Mouse (Mus musculus) CD4-positive, CD25-positive, alpha-beta regulatory T cell, adult 4 months (primary cell): Measurements from ENCODE around the gene Ppp1r9a. TPM values are rescaled to one million over a fixed set of nuclear protein-coding genes. Genes with fewer than 3 reads are reported as not detected.

ENCODE experiments used
- ATAC-seq: one replicate; pipeline ENCODE4 v1.8.0; 2017
- polyA plus RNA-seq, 2 experiments: library from polyadenylated mRNA; unstranded; fragments of 100-300 nt; shearing (Covaris generic); gene quantifications; one replicate each; pipeline ENCODE4 v1.2.1; 2017

Ppp1r9a gene
- polyA plus RNA-seq, 2 experiments from 2014 or later: 0.04 TPM; not detected in 1

DNA sequence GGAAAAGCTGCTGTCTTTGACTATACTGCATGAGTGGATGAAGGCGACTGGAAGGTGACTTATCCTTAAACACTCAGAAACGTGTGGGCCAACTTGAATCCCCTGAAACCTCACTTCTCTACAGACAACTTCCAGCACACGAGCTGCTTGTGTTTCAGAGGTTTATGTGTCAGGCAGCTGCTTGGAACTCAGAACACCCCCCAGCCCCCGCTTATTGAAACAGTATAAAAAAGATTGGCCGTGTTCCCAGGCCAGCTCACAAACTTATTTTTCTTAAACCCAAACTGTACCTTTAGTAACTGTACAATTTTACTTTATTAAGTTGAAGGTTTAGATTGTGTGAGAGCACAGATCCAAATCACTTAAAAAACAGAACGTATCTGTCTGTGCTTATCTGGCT lies 53.9 kb downstream of the Ppp1r9a start:
- no peak for ATAC-seq

DNA sequence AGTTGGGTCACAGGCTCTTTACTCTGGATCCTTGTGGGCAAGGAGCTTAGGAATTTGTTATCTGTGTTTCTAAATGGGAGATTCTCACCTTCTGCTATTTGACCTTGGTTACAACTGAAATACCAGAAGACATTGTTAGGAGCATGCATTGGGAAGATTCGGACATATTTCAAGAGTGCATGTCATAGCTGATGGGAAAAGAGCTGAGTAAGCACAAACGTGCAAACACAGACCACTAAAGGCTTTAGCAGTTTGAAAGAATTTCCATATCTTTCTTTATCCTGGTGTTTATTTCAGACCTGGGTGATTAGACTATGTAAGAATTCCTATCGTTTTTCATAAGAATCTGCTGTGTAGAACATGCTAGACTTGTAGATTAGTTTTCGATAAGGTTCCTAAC lies 59.5 kb downstream of the Ppp1r9a start:
- no peak for ATAC-seq

DNA sequence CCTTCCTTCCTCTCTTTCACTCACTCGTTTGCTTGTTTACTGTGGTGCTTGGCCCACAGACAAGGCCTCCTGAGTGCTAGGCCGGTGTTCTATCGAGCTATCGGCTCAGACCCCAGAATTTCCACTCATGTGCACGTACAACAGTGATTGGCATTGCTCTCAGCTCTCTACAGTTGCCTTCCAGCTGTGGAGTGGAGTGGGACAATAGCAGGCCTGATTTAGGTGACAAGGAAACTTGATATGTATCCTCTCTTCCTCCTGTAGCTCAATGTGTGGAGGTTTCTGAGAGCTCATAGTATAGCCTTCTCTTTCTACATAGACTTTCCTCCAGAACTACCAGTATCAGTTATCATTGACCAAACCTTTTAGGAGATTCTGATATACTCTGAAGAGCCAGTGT lies 60.3 kb downstream of the Ppp1r9a start:
- ATAC-seq: no peak

DNA sequence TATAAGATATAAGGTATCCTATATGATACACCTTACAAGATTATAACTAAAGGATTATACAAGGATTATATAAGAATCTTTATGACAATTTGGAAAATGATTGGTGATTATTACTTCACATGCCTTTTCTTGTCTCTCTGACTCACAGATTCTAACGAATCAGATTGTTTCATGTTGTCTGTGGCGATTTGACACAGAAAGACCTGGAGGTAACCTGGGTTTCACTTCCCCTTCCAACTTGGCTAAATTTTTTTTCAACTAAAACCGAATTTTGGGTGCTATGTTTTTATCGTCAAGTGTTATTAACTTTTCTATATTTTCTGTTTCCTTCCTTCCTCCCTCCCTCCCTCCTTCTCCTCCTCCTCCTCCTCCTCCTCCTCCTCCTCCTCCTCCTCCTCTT lies 64.5 kb downstream of the Ppp1r9a start:
- ATAC-seq: no peak

DNA sequence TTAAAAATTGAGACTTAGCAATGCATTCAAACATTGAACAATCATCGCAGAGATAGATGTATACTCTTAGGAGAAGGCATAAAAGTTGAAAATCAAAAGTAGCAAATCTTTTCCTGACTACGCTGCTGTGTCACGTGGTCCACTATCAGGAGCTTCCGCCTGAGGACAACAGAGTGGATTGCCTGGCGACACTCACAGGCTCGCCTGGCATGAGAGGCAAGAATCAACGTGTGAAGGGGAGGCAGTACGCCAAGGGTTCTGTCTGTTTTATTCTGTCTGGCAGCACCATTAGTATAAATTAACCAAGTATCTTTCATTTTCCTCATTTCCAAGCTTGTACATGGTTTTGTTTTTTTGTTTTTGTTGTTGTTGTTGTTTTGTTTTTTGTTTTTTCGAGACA lies 68.5 kb downstream of the Ppp1r9a start:
- no peak for ATAC-seq

DNA sequence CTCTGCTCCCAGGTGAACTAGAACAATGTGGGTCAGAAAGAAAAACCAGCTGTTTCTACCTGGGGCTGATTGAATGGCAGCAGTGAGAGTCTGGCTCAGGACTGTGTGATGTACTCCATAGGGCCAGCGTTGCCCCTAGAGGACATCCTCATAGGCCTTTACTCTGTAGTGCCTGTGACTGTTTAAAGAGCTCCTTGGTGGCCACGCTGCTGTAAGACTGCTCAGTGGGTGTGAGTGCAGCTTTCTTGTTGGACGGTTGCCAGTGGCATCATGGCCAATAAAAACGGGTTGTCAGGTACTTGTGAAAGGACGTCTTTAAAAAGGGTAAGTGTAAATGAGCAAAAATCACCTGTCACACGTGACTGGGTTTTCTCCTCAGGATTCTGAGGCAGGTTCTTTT lies 70.1 kb downstream of the Ppp1r9a start:
- no peak for ATAC-seq

DNA sequence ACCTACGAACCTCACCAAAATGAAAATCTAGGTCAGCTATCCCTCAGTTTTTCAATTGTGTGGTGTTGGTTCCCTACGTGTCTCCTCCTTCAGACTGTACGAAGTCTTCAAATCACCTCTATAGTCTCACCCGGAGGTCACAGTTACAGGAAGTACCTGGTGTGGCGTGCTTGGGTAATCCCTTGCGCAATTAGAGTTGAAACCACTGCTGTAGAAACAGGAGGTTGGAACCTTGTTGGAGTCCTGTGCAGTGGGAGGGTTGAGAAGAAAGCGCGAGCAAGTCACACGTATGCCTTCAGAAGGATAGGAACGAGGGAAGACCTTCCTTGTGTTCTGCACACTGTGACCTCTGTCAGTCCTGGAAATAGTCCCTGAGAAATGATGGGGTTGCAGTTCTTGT lies 70.6 kb downstream of the Ppp1r9a start:
- no peak for ATAC-seq

DNA sequence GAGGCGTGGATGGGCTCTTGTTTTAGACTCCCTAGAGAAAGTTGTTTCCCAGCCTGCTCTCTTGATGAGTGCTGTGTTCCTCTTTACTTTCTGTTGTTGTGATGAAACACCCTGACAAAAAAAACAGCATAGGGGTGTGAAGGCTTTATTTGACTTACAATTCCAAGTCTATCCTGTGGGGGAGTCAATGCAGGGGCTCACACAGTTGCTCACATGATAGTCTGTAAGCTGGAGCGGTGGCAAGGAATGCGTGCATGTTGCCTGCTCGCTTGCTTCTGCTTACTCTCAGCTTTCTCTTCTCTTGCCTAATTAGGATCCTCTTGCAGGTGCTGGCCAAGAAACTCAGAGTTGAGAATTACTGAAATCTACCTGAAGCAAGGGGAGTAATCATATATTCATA lies 74.8 kb downstream of the Ppp1r9a start:
- no peak for ATAC-seq

DNA sequence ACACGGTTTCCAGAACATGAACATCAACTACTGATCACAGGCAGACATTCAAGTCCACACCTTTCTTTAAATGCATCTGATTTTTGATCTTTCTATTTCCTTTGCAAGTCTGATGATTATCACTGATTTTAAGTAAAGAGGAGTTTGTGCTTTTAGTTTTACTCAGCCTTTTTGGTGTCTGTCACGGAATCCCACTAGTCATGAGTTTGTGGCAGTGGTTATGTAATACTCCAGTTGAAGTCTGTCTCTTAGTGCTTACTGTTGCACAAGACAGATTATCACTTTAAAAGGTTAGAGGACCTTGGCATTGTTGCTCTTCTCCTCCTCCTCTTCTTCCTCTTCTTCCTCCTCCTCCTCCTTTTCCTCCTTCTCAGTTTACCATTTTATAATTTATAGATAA lies 75.5 kb downstream of the Ppp1r9a start:
- ATAC-seq: no peak

DNA sequence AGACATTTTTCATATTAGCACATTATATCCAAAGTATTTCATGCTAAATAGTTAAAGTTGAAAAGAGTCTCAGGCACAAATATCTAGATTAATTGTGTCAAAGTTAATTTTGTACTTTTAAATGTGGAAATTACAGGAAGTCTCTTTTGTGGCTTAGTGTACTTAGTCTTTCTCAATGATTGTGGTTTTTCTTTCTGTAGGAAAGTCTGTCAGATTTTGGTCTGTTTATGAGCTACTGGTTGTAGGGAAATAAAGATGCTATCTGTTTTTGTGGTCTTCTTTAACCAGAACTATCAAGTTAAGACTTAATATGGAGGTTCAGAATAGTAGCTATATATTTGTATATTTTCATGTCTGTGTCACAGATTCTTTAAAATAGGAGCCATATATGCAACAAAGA lies 76.2 kb downstream of the Ppp1r9a start:
- ATAC-seq: no peak

DNA sequence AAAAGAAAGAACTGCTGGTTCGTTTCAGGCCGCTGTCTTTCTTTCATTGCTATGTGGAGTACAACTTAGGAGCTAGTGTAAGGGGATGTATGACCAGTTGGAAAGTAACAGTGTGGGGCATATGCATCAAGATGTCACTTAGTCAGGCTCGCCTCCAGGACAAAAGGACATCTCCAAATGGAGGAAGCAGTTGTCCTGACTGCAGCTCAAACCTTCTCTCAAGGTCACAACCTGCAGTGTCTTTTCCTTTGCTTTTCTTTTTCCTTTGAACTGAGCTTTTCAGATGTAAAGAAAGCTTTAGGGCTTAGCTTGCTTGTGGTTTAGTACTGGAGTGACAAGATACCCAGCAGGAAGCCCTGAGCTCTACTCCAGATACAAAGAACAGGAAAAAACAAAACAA lies 77.4 kb downstream of the Ppp1r9a start:
- no peak for ATAC-seq

DNA sequence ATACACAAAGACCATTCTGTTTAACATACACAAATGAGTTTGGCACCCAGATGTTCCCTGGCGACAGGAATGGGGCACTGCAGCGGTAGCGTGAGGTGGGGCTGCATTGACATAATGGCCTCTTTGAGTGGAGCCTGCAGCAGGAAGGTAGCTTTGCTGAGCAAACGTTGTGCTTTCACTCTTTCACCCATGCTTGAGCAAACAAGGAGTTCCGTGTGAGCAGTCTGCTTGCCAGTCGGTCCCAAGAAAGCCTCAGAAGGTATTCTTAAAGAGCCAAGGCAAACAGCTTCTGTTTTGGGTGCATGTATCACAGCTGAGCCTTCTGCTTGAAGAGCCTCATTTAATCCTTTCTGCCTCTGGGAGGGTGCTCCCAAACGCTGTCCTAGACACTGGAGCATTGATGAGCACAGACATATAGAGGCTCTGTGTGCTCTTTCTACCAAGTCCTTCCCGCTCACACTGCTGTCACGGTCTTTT lies 80.0 kb downstream of the Ppp1r9a start:
- no peak for ATAC-seq

DNA sequence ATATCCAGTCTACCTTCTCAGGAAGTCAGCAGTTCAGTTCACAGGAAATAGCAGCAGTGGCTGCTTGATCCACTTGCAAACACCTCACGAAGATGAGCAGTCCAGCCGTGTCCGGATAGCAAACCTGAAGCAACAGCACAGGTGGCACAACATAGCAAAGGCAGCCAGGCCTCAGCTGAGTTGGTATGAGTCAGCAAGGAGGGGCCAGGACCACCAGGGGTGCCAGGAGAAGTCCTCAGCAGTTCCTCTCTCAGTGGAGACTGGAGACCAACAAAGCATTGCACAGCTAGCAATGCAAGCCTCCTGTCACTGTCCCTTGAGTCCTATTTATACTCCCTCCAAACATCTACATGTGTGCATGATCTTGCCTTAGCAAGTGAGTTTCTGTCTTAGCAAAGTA lies 83.0 kb downstream of the Ppp1r9a start:
- no peak for ATAC-seq

DNA sequence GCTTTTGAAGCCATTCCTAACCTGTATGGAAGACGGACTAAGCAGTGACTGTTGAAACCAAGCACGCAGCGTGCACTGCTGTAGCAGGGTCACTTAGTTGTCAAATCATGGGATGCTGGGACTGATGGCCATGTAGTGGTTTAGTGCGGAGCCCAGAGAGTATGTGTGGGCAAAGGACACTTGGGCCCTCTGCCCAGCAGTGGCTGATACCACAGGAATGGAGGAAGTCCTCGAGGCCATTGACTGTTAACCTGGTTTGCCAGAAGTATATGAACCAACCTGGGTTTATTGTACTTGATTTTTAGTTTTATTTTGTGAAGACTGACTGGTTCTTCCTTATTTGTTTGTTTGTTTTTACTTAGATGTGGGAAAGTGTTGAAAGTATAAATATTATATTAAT lies 84.4 kb downstream of the Ppp1r9a start:
- no peak for ATAC-seq

DNA sequence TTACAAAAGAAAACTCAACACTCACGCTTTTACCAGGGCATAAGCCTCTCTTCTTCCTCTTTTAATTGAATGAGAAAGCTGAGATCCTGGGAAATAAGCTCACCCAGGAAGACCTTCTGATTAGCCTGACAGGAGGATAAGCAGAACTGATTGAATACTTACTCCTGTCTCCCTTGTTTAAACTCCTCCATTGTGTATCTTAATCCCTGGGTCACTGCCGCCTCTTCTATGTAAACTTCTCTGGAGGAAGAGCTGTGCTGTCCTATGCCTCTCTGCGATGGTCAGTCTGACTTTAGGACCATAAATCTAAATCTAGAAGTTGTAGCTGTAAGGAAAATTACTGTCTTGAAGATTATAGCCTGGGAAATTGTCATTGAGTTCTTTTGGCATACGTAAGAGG lies 86.0 kb downstream of the Ppp1r9a start:
- ATAC-seq: no peak

DNA sequence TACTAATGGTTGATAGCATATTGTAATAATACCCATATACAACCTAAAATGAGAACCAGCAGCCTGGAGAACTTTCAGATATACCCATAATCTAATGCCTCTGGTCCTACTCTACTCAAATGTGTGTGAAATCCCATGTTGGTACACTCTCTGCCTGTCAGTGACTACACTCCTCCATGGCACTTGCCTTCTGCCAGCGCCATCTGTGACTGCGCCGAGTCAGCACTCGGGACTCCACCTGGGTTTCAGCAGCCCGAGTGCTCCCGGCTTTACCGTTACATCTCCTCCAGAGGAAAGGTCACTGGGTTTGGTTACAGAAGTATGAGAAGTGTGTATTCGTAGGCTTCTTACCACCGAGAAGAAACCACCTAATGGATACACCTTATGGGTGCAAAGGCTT lies 89.6 kb downstream of the Ppp1r9a start:
- no peak for ATAC-seq

DNA sequence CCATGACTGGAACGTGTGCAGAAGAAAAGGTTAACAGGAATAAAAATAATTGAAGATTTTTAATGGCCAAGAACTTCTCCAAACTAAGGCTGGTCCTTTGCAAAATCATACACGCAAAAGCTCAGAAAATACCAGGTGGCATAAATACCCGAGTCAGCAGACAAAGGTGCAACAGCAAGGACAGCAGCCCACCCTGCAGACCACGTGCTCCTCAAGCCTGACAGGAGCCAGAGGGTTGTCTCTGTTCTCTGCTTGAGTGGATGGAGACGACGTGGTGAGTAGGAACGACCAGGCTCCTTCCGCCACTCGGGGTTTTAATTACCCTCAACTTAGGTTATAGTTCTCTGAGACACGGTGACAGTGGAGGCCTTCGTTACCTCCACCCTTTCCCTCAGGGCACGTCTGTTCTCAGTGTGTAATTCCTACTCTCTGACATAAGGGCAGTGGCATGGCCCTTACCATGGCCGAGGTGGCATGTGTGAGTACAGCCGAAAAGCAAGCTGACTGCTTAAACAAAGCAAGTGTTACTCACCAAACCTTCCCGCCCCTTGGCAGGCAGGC lies 91.0 kb downstream of the Ppp1r9a start:
- no peak for ATAC-seq

DNA sequence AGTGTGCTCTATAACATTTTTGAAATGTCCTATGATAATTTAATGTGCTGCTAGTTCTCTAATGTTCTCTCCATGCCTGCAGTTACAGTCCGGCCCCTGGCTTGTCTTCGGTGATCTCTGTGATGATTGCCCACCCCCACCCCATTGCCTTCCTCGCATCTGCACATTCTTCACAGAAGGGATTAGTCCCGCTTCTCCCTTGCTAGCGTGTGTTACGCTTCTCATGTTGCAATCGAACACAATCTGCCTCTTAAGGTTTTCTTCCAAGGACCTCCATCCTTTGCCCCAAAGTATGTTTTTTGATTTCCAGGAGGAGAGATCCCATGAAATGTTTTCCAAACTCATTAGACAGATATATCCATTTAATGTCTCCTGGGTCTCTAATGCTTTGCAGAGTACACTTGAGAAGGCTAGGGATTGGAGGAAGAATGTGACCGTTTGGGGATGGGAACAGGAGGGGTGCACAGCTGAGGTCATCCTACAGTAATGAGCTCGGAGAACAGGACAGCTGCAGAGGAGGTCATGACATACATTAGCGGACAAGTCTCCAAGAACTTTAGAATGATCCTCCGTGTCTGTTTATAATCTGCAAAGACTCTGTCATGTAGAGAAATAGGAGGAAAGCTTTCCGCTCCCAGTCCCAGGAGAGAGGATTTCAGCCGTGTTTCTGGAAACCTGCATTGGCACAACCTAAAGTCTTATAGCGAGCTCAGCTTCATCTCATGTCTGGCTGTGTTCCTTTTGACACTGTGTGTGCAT lies 91.6 kb downstream of the Ppp1r9a start:
- no peak for ATAC-seq

DNA sequence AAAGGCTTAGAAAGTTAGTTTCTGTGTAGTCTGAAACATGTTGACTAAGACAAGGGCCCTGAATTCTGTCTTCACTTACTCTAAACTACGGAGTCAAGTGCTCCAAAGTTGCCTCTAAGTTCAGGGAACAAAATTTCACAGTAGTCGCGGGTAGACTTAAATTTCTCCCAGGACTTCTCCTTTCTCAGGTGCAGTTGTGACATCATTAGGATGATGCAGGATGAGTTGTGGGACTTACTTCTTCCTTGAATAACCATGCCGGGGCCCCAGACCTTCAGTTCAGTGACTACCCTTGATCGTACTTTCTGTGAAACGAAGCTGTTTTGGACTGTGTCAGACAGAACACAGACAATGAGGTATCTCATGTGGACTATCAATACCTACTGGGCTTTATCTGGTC lies 94.9 kb downstream of the Ppp1r9a start:
- ATAC-seq: no peak

DNA sequence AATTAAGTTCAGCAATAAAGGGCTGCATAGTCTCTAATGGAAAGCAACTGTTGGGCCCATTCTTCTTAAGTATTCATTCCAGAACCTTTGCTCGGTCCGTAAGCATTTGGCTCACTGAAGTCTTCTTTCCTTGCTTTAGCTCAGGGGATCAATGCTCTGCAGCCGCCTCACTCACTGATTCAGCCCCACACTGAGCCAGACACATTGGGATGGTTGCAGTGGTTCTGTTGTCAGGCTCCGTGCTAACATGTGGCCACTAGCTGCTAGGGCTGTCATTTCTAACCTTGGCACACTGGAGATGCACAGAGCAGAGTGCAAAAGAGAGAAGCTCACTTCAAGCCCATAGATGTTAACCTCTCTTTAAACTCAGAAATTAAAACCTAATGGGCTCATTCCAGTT lies 96.2 kb downstream of the Ppp1r9a start:
- ATAC-seq: no peak

DNA sequence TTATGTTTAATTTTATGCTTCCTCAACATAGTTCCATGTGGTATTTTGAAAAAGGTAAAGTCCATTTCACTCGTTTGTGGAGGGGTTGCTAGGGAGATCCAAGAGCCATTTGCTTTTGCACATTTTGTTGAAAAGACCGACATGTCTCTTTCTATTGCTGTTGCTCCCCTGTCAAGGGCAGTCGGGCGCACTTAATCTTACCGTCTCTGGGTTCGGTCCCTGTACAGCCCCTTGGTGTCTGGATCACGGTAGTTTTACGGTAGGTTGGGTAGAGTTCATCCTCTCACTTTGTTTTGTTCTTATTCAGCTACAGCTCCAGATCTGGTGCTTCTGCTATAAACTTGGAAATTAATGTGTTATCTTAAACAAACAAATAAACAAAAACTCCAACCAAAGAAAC lies 98.1 kb downstream of the Ppp1r9a start:
- no peak for ATAC-seq

DNA sequence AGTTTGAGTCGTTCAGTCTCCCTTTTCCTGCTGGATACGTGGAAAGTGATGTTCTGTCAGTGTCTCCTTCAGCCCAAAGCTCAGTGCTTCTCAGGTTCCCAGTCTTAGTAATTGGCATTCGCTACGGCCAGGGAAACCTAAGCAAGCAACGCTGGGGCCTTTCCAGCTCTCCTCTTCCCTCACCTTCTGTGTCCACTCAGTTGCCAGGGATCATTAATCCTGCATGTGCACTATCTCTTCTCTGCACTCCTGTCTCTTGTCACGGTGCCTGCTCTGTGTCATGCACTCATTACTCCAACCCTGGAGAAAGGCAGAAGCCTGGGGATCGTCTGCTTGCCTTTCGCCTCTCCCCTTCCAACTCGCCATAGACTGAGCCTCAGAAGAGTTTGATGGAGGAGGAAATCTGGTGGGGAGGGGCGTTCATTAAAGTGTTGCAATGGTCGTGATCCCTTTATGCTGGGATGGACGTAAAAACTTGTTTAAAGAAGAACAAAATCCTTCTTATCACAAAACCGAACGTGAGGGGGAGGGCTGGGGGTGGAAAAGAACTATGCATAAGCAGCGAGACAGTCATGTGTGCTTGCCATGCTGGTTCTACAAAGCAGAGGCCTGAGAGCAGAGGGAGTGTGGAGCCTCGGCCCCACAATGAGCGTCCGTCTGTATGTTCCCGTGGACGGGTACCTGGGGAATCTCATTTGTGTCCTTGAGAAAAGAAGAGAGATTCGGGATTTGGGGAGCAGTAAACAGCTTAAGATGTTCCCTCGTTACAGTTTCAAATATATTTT lies 103.0 kb downstream of the Ppp1r9a start:
- no peak for ATAC-seq

DNA sequence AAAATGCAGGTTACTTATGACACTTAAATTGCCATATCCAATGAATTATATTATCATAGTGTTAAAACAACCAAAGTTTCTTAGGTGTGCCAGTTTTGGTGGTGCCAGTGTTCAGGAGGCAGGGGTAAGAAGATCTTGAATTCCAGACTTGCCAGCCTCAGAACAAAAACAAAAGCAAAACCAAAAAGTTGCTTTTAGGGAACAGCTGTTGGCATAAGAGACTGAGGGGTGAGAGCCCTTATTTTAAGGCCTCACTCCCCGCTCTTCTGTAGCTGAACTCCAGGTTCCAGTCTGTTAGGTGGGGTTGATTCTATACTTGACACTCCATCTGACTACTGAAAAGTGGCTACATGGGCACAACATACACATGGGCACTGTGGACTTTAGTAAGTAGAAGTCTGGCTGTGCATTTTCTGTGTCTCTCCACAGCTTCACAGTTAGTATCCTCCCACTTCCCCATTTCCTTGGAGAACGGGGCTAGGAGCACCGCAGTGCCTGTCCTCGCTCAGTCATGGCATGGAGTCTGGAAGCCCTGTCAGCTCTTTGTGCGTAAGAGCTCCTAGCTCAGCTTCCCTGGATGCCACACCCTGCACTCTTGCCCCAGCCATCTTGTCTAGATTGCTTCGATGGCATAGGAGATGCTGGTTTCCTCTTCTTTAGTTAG lies 103.7 kb downstream of the Ppp1r9a start:
- no peak for ATAC-seq
